Mouse (Mus musculus) MEL (cell line): Measurements from ENCODE around the gene Sptbn4. TPM values are rescaled to one million over a fixed set of nuclear protein-coding genes. Genes with fewer than 3 reads are reported as not detected.
A peak's percentile ranks its signal among the peaks of the same experiment; 100 is the strongest.

ENCODE experiments used
- DNase-seq: peaks from one replicate; pipeline ENCODE4 v3.0.0; 2011; ENCODE audit warnings: low read depth, low spot score
- H3K27ac ChIP-seq: 2 replicates; pipeline ENCODE4 v1.5.1; 2012; ENCODE audit warnings: low read depth, mild to moderate bottlenecking, control low read depth, low read length, moderate library complexity; ENCODE audit not compliant: control insufficient read depth
- H3K27me3 ChIP-seq, 2 experiments: fragments of 150-350 bp in 1 of 2; sonication (generic) in 1 of 2; 2 replicates each; pipeline ENCODE4 v1.6.1; 2012; ENCODE audit warnings: low read length in 2 of 2, mild to moderate bottlenecking in 2 of 2, improper control_type of control experiment in 1 of 2, moderate library complexity in 1 of 2; ENCODE audit not compliant: insufficient read depth in 2 of 2, control insufficient read depth in 1 of 2
- H3K36me3 ChIP-seq, 2 experiments: 2 replicates each; pipeline ENCODE4 v1.6.1; 2012 to 2014; ENCODE audit warnings: low read length in 2 of 2, improper control_type of control experiment in 1 of 2, inconsistent platforms in 1 of 2, mild to moderate bottlenecking in 1 of 2; ENCODE audit not compliant: insufficient read depth in 2 of 2, control insufficient read depth in 1 of 2
- H3K4me1 ChIP-seq, 2 experiments: fragments of 150-350 bp in 1 of 2; sonication (generic) in 1 of 2; 2 replicates each; pipeline ENCODE4 v1.6.1; 2012; ENCODE audit warnings: low read length in 2 of 2, improper control_type of control experiment in 1 of 2, mild to moderate bottlenecking in 1 of 2; ENCODE audit not compliant: insufficient read depth in 2 of 2, control insufficient read depth in 1 of 2
- H3K4me3 ChIP-seq, 2 experiments: fragments of 150-350 bp in 1 of 2; sonication (generic) in 1 of 2; 2 replicates each; pipeline ENCODE4 v1.5.1; 2012; ENCODE audit warnings: low read depth in 2 of 2, low read length in 2 of 2, mild to moderate bottlenecking in 2 of 2, moderate library complexity in 2 of 2, control low read depth in 1 of 2, improper control_type of control experiment in 1 of 2; ENCODE audit not compliant: control insufficient read depth in 1 of 2, insufficient read depth in 1 of 2
- H3K79me2 ChIP-seq: 2 replicates; pipeline ENCODE4 v1.6.1; 2012; ENCODE audit warnings: mild to moderate bottlenecking, low read length, moderate library complexity; ENCODE audit not compliant: control insufficient read depth, poor library complexity, insufficient read depth
- H3K9ac ChIP-seq: 2 replicates; pipeline ENCODE4 v1.6.1; 2012; ENCODE audit warnings: low read depth, mild to moderate bottlenecking, control low read depth, low read length, moderate library complexity; ENCODE audit not compliant: control insufficient read depth, poor library complexity, severe bottlenecking
- H3K9me3 ChIP-seq: fragments of 150-350 bp; sonication (generic); replicated peaks from 2 replicates; pipeline ENCODE4 v1.6.1; 2012; ENCODE audit warnings: mild to moderate bottlenecking, low read length, improper control_type of control experiment, moderate library complexity; ENCODE audit not compliant: insufficient read depth
- BHLHE40 ChIP-seq: IDR thresholded peaks from 2 replicates; pipeline ENCODE4 v1.6.1; 2012; ENCODE audit warnings: low read depth, mild to moderate bottlenecking, inconsistent platforms, low read length, improper control_type of control experiment, borderline replicate concordance
- CHD2 ChIP-seq: IDR thresholded peaks from 2 replicates; pipeline ENCODE4 v1.6.1; 2011; ENCODE audit warnings: low read length, improper control_type of control experiment
- CTCF ChIP-seq, 3 experiments: IDR thresholded peaks in 2 of 3; conservative IDR thresholded peaks in 1 of 3; 2 replicates each; pipeline ENCODE4 v1.5.1; 2011 to 2012; ENCODE audit warnings: low read length in 3 of 3, low read depth in 2 of 3, mild to moderate bottlenecking in 2 of 3, improper control_type of control experiment in 1 of 3, inconsistent platforms in 1 of 3, mixed read lengths in 1 of 3, moderate library complexity in 1 of 3; ENCODE audit not compliant: control insufficient read depth in 1 of 3, insufficient read depth in 1 of 3, poor library complexity in 1 of 3, severe bottlenecking in 1 of 3
- MAZ ChIP-seq: IDR thresholded peaks from 2 replicates; pipeline ENCODE4 v1.6.1; 2012; ENCODE audit warnings: low read depth, mild to moderate bottlenecking, inconsistent platforms, low read length, improper control_type of control experiment
- MXI1 ChIP-seq: IDR thresholded peaks from 2 replicates; pipeline ENCODE4 v1.6.1; 2011; ENCODE audit warnings: mild to moderate bottlenecking, low read depth, low read length, improper control_type of control experiment
- NELFE ChIP-seq: IDR thresholded peaks from 2 replicates; pipeline ENCODE4 v1.6.1; 2011; ENCODE audit warnings: low read depth, low read length, improper control_type of control experiment
- POLR2AphosphoS5 ChIP-seq: IDR thresholded peaks from 2 replicates; pipeline ENCODE4 v1.6.1; 2012; ENCODE audit warnings: low read depth, borderline replicate concordance, mild to moderate bottlenecking, inconsistent platforms, low read length, moderate library complexity, mixed read lengths
- SIN3A ChIP-seq: IDR thresholded peaks from 2 replicates; pipeline ENCODE4 v1.6.1; 2012; ENCODE audit warnings: low read length, improper control_type of control experiment, inconsistent platforms
- TBP ChIP-seq: IDR thresholded peaks from 2 replicates; pipeline ENCODE4 v1.8.0; 2011; ENCODE audit warnings: low read depth, low read length, improper control_type of control experiment
- UBTF ChIP-seq: IDR thresholded peaks from 2 replicates; pipeline ENCODE4 v1.6.1; 2012; ENCODE audit warnings: low read depth, mild to moderate bottlenecking, inconsistent platforms, low read length, improper control_type of control experiment, moderate library complexity, borderline replicate concordance; ENCODE audit not compliant: insufficient read depth
- ZC3H11A ChIP-seq: IDR thresholded peaks from 2 replicates; pipeline ENCODE4 v1.6.1; 2012; ENCODE audit warnings: low read depth, mild to moderate bottlenecking, inconsistent platforms, low read length, improper control_type of control experiment
- ZKSCAN1 ChIP-seq: IDR thresholded peaks from 2 replicates; pipeline ENCODE4 v1.6.1; 2012; ENCODE audit warnings: low read depth, mild to moderate bottlenecking, inconsistent platforms, low read length, improper control_type of control experiment, moderate library complexity
- ZMIZ1 ChIP-seq: IDR thresholded peaks from 2 replicates; pipeline ENCODE4 v1.6.1; 2012; ENCODE audit warnings: low read depth, mild to moderate bottlenecking, inconsistent platforms, low read length, improper control_type of control experiment, moderate library complexity
- ZNF384 ChIP-seq: IDR thresholded peaks from 2 replicates; pipeline ENCODE4 v1.6.1; 2012; ENCODE audit warnings: low read depth, mild to moderate bottlenecking, inconsistent platforms, low read length, improper control_type of control experiment
- polyA plus RNA-seq, 2 experiments: library from polyadenylated mRNA; stranded (reverse) in 1 of 2; unstranded in 1 of 2; fragments of >175 nt in 1 of 2; fragments of >200 nt in 1 of 2; gene quantifications; 2 replicates each; pipeline versions ENCODE4 v1.2.1 to v1.2.4; 2012; ENCODE audit warnings: low replicate concordance in 2 of 2, low read depth in 1 of 2; ENCODE audit not compliant: insufficient read length in 2 of 2, insufficient read depth in 1 of 2, missing spikeins in 1 of 2
- total RNA-seq: library from RNA; depleted of rRNA; stranded (reverse); fragments of 300-350 nt; gene quantifications from 2 replicates; pipeline ENCODE4 v1.2.3, GENCODE M21; 2012

The Sptbn4 gene
- total and polyA plus RNA-seq, 3 experiments, result 0.19 to 0.68 TPM; not detected in 1

- TF ChIP-seq TBP (no peak), UBTF (no peak)
Measured at GRCm38 (mm10) chr7:27397048-27397949, 50.2 kb downstream of the Sptbn4 start (continued).

GRCm38 (mm10) chr7:27396184-27397047 lies 51.1 kb downstream of the Sptbn4 start:
- Histone ChIP-seq H3K4me1 (0 out of 4 replicates have a peak, but pooled peaks cover 0 to 3% of the 10 kb centered on the region in 2 experiments), H3K9me3 (no peaks in the 10 kb centered on the region), H3K27ac (no peak overlapping the region), H3K27me3 (no peaks in the 10 kb centered on the region; a peak in 1 of 4 replicates), H3K9ac (no peak overlapping the region), H3K79me2 (no peaks in the 10 kb centered on the region), H3K36me3 (peaks cover 0 to 2% of the 10 kb centered on the region in 2 experiments; a peak in 1 of 4 replicates), H3K4me3 (peak overlapping the region; percentile 17 to 27; a peak in 3 of 4 replicates)
- 0 out of 6 replicates have a peak, but pooled peaks of 1 of the 3 experiments have one; percentile 26 for TF ChIP-seq CTCF (IDR thresholded peaks at IDR 0.05 in 2 of 3, conservative IDR thresholded peaks at IDR 0.05 in 1 of 3; ENCODE audit: control insufficient read depth in 1 of 3, insufficient read depth in 1 of 3, low read depth in 2 of 3, low read length in 3 of 3, poor library complexity in 1 of 3, severe bottlenecking in 1 of 3)
- TF ChIP-seq MXI1, result peak; percentile 60
- TF ChIP-seq POLR2AphosphoS5, result no peak
- TF ChIP-seq ZNF384, result no peak
- TF ChIP-seq SIN3A, result peak; percentile 88
- no peak for TF ChIP-seq BHLHE40
- TF ChIP-seq CHD2, result peak; percentile 26
- no peak for TF ChIP-seq ZMIZ1
- TF ChIP-seq ZC3H11A, result no peak
- TF ChIP-seq NELFE, result no peak
- TF ChIP-seq ZKSCAN1, result no peak
- peak; percentile 76 for TF ChIP-seq MAZ
- peak; percentile 56 for DNase-seq
